Comparison of ENCODE assay signal across 8 mouse cellular contexts in the genomic region with DNA sequence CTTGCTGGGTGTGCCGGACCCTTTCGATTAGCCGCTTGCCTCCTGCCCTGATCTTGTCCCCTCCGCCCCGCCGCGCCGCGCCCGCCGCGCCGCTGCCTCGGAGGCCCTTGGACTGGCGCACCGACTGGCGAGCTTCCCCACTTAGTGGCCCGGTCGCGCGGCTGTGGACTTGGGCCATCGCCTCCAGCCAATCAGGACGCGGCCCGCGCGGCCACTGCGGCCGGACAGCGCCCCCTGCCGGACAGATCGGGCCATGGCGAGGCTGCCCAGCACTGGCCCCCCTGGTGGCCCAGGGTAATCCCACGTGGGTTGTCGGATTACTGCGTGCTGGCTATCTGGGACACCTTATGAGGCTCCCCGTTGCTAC. TPM values are rescaled to one million over a fixed set of nuclear protein-coding genes. Genes with fewer than 3 reads are reported as not detected.
A peak's percentile ranks its signal among the peaks of the same experiment; 100 is the strongest.
DNase-seq lines count a peak whose midpoint lies in the region; ATAC-seq and TF ChIP-seq lines count a peak whose summit lies in the region.

TSS of gene Synm (minus strand) at position 114 of the 367 bp plus-strand sequence.

- H3K4me1 ChIP-seq in forebrain, embryonic 10.5 days, result peaks cover 36% of the 10 kb centered on the region
- H3K4me1 ChIP-seq in heart, embryonic 14.5 days (ENCODE audit: control insufficient read depth in 2 of 2, insufficient read depth in 2 of 2, low read length in 2 of 2), result peaks cover 0 to 5% of the 10 kb centered on the region in 2 experiments; a peak in 1 of 4 replicates
- H3K4me1 ChIP-seq in liver, embryonic 13.5 days (replicated peaks), result peaks cover 14% of the 10 kb centered on the region
- peaks cover 12% of the 10 kb centered on the region; the same call in 1 of the 2 replicates for H3K4me1 ChIP-seq in neural tube, embryonic 12.5 days
- no peaks in the 10 kb centered on the region for H3K4me1 ChIP-seq in stomach, postnatal 0 days (replicated peaks; ENCODE audit: control insufficient read depth, insufficient read depth)

- H3K27ac ChIP-seq in forebrain, embryonic 10.5 days, result peak within 1 kb of the TSS; percentile 76
- peak within 1 kb of the TSS in 1 of 2 experiments; percentile 30; a peak in 1 of 4 replicates for H3K27ac ChIP-seq in heart, embryonic 14.5 days (replicated peaks in 1 of 2; ENCODE audit: control insufficient read depth in 1 of 2, insufficient read depth in 1 of 2, low read depth in 2 of 2, low read length in 2 of 2)
- H3K27ac ChIP-seq in liver, embryonic 13.5 days, result no peak within 1 kb of the TSS
- H3K27ac ChIP-seq in neural tube, embryonic 12.5 days, result no peak within 1 kb of the TSS
- H3K27ac ChIP-seq in stomach, postnatal 0 days (replicated peaks), result peak within 1 kb of the TSS; percentile 82

- peak within 1 kb of the TSS; percentile 70 for H3K9ac ChIP-seq in heart, embryonic 14.5 days (ENCODE audit: low read length)
- no peak within 1 kb of the TSS for H3K9ac ChIP-seq in liver, embryonic 13.5 days
- H3K9ac ChIP-seq in neural tube, embryonic 12.5 days, result peak within 1 kb of the TSS; percentile 63
- H3K9ac ChIP-seq in stomach, postnatal 0 days (ENCODE audit: low read length), result peak within 1 kb of the TSS; percentile 74

- peak; percentile 95 for TF ChIP-seq CTCF in stomach, postnatal 0 days (IDR thresholded peaks at IDR 0.05; ENCODE audit: low read depth)

- peaks cover 58% of the 10 kb centered on the region for H3K27me3 ChIP-seq in forebrain, embryonic 10.5 days (ENCODE audit: poor library complexity, severe bottlenecking)
- peaks cover 4% of the 10 kb centered on the region for H3K27me3 ChIP-seq in heart, embryonic 14.5 days (ENCODE audit: control insufficient read depth, insufficient read depth, low read length)
- H3K27me3 ChIP-seq in liver, embryonic 13.5 days, result peaks cover 55% of the 10 kb centered on the region
- H3K27me3 ChIP-seq in neural tube, embryonic 12.5 days (replicated peaks), result peaks cover 16% of the 10 kb centered on the region
- no peaks in the 10 kb centered on the region for H3K27me3 ChIP-seq in stomach, postnatal 0 days (ENCODE audit: control insufficient read depth, insufficient read depth, low read length)

- TF ChIP-seq EP300 in stomach, postnatal 0 days (optimal IDR thresholded peaks at IDR 0.05), result no peak

- DNase-seq in B cell, adult 2 months, result peak; percentile 42 to 55
- DNase-seq in brain, adult 2 months (ENCODE audit: low read depth, low spot score), result peak; percentile 90
- peak; percentile 91 for DNase-seq in forebrain, embryonic 10.5 days (ENCODE audit: extremely low spot score, low spot score)
- peak; percentile 92 to 94 for DNase-seq in kidney, postnatal 25 days
- peak; percentile 70 for DNase-seq in liver, embryonic 13.5 days
- peak; percentile 94 for DNase-seq in stomach, postnatal 0 days (ENCODE audit: low spot score)

- peak within 1 kb of the TSS; percentile 70 for H3K4me3 ChIP-seq in forebrain, embryonic 10.5 days
- peak within 1 kb of the TSS; percentile 53 to 60 for H3K4me3 ChIP-seq in heart, embryonic 14.5 days (ENCODE audit: control insufficient read depth in 1 of 2, insufficient read depth in 1 of 2, low read depth in 1 of 2, low read length in 2 of 2)
- peak within 1 kb of the TSS; percentile 51 for H3K4me3 ChIP-seq in liver, embryonic 13.5 days (replicated peaks)
- peak within 1 kb of the TSS; percentile 63 for H3K4me3 ChIP-seq in neural tube, embryonic 12.5 days
- H3K4me3 ChIP-seq in stomach, postnatal 0 days (ENCODE audit: low read depth, low read length), result peak within 1 kb of the TSS; percentile 63

- H3K4me2 ChIP-seq in heart, embryonic 14.5 days (ENCODE audit: low read length), result peak within 1 kb of the TSS; percentile 99
- peak within 1 kb of the TSS; percentile 75 for H3K4me2 ChIP-seq in liver, embryonic 13.5 days
- peak within 1 kb of the TSS; percentile 99 for H3K4me2 ChIP-seq in neural tube, embryonic 12.5 days (replicated peaks)
- H3K4me2 ChIP-seq in stomach, postnatal 0 days (replicated peaks; ENCODE audit: low read depth), result peak within 1 kb of the TSS; percentile 98

- peak; percentile 85 for ATAC-seq in heart, embryonic 14.5 days (ENCODE audit: insufficient number of reproducible peaks, insufficient read depth, low FRiP score, low read depth)
- ATAC-seq in liver, embryonic 13.5 days (ENCODE audit: low read depth), result peak; percentile 77
- peak; percentile 91 for ATAC-seq in neural tube, embryonic 12.5 days (ENCODE audit: low FRiP score, low read depth)
- peak; percentile 93 for ATAC-seq in stomach, postnatal 0 days (ENCODE audit: low FRiP score, low TSS enrichment)

- 0% methylated on average over 37 of the region's 37 CpGs for WGBS in forebrain, embryonic 10.5 days
- WGBS in heart, embryonic 14.5 days, result 1% methylated on average over 37 of the region's 37 CpGs
- under 1% methylated on average over 36 of the region's 37 CpGs for WGBS in liver, embryonic 13.5 days (ENCODE audit: insufficient replicate concordance)
- under 1% methylated on average over 37 of the region's 37 CpGs for WGBS in neural tube, embryonic 12.5 days
- WGBS in stomach, postnatal 0 days, result under 1% methylated on average over 37 of the region's 37 CpGs

- no peaks in the 10 kb centered on the region for H3K36me3 ChIP-seq in forebrain, embryonic 10.5 days (replicated peaks)
- H3K36me3 ChIP-seq in heart, embryonic 14.5 days (ENCODE audit: control insufficient read depth, insufficient read depth, low read length), result no peaks in the 10 kb centered on the region
- no peaks in the 10 kb centered on the region for H3K36me3 ChIP-seq in liver, embryonic 13.5 days
- no peaks in the 10 kb centered on the region for H3K36me3 ChIP-seq in neural tube, embryonic 12.5 days
- no peaks in the 10 kb centered on the region for H3K36me3 ChIP-seq in stomach, postnatal 0 days (ENCODE audit: control insufficient read depth, insufficient read depth, low read length)

- H3K9me3 ChIP-seq in forebrain, embryonic 10.5 days, result no peaks in the 10 kb centered on the region
- H3K9me3 ChIP-seq in heart, embryonic 14.5 days (ENCODE audit: control insufficient read depth, low read length), result no peaks in the 10 kb centered on the region
- H3K9me3 ChIP-seq in liver, embryonic 13.5 days (replicated peaks), result no peaks in the 10 kb centered on the region
- no peaks in the 10 kb centered on the region for H3K9me3 ChIP-seq in neural tube, embryonic 12.5 days
- no peaks in the 10 kb centered on the region for H3K9me3 ChIP-seq in stomach, postnatal 0 days (ENCODE audit: control insufficient read depth, low read length)

RNA-seq across cellular contexts. Expression of gene Synm, which starts in this region (rescaled TPM):
- 0.62 and 0.78 TPM in 2 replicates for polyA plus RNA-seq in forebrain, embryonic 10.5 days (2016; fragmentation: Nextera tagmentation; extraction: Ambion mirVana)
- polyA plus RNA-seq in heart, embryonic 14.5 days (2014; fragmentation: Nextera tagmentation; extraction: Ambion mirVana), result 2.3 and 2.5 TPM in 2 replicates
- 0.07 and 0.14 TPM in 2 replicates for polyA plus RNA-seq in liver, embryonic 13.5 days (2015; fragmentation: Nextera tagmentation; extraction: Ambion mirVana)
- polyA plus RNA-seq in neural tube, embryonic 12.5 days (2016; fragmentation: Nextera tagmentation; extraction: Ambion mirVana), result 12.0 and 14.7 TPM in 2 replicates
- polyA plus RNA-seq in stomach, postnatal 0 days (2015; fragmentation: Nextera tagmentation; extraction: Ambion mirVana), result 13.7 and 17.1 TPM in 2 replicates

Comparison
In these comparisons a context has a peak if more than half of its experiments do, and no peak if none do; other contexts are left out.
1. Peak in DNase-seq, H3K4me3 ChIP-seq and H3K27ac ChIP-seq in forebrain, embryonic 10.5 days; RNA of the gene not detected or under 1 TPM.
2. Peak in DNase-seq, ATAC-seq, H3K4me3 ChIP-seq and H3K4me2 ChIP-seq in liver, embryonic 13.5 days; RNA of the gene not detected or under 1 TPM.